Mouse (Mus musculus): Measurements from ENCODE around the gene a. TPM values are rescaled to one million over a fixed set of nuclear protein-coding genes. Genes with fewer than 3 reads are reported as not detected.

a gene
- polyA plus RNA-seq, 1 experiment from 2014 or later: 1.1 TPM

- Histone ChIP-seq H3K36me3 (ENCODE audit: control insufficient read depth, insufficient read depth, low read length) (no peaks in the 10 kb centered on the region), H3K4me2 (ENCODE audit: low read length) (no peak overlapping the region), H3K4me3 (ENCODE audit: low read length) (no peak overlapping the region), H3K27me3 (replicated peaks; ENCODE audit: control insufficient read depth, insufficient read depth, low read length) (no peaks in the 10 kb centered on the region), H3K9ac (ENCODE audit: low read depth, low read length) (no peak overlapping the region), H3K4me1 (ENCODE audit: control insufficient read depth, insufficient read depth, low read depth, low read length) (no peaks in the 10 kb centered on the region), H3K27ac (ENCODE audit: low read depth, low read length) (no peak overlapping the region), H3K9me3 (ENCODE audit: control insufficient read depth, low read length) (no peaks in the 10 kb centered on the region; the same call in 1 of the 2 replicates)
- no peak for ATAC-seq
- 75% methylated on average over 5 of the region's 5 CpGs for WGBS
These were observed 33.5 kb upstream of the a start for GRCm38 (mm10) chr2:154757691-154758090.

GRCm38 (mm10) chr2:154758454-154758853, 32.7 kb upstream of the a start:
- Histone ChIP-seq H3K27me3 (replicated peaks; ENCODE audit: control insufficient read depth, insufficient read depth, low read length) (no peaks in the 10 kb centered on the region), H3K9me3 (ENCODE audit: control insufficient read depth, low read length) (no peaks in the 10 kb centered on the region; the same call in 1 of the 2 replicates), H3K4me3 (ENCODE audit: low read length) (no peak overlapping the region), H3K27ac (ENCODE audit: low read depth, low read length) (no peak overlapping the region), H3K4me1 (ENCODE audit: control insufficient read depth, insufficient read depth, low read depth, low read length) (no peaks in the 10 kb centered on the region), H3K36me3 (ENCODE audit: control insufficient read depth, insufficient read depth, low read length) (no peaks in the 10 kb centered on the region), H3K4me2 (ENCODE audit: low read length) (no peak overlapping the region), H3K9ac (ENCODE audit: low read depth, low read length) (no peak overlapping the region)
- 93% methylated on average over 1 of the region's 1 CpGs for WGBS
- ATAC-seq: no peak

- H3K4me2 ChIP-seq (ENCODE audit: low read length): no peak overlapping the region
- no peak for ATAC-seq
- H3K9ac ChIP-seq (ENCODE audit: low read depth, low read length): no peak overlapping the region
- no peaks in the 10 kb centered on the region for H3K4me1 ChIP-seq (ENCODE audit: control insufficient read depth, insufficient read depth, low read depth, low read length)
- no peak overlapping the region for H3K4me3 ChIP-seq (ENCODE audit: low read length)
- 82% methylated on average over 3 of the region's 3 CpGs for WGBS
- no peaks in the 10 kb centered on the region for H3K36me3 ChIP-seq (ENCODE audit: control insufficient read depth, insufficient read depth, low read length)
- H3K9me3 ChIP-seq (ENCODE audit: control insufficient read depth, low read length): no peaks in the 10 kb centered on the region; the same call in 1 of the 2 replicates
- H3K27me3 ChIP-seq (replicated peaks; ENCODE audit: control insufficient read depth, insufficient read depth, low read length): no peaks in the 10 kb centered on the region
- no peak overlapping the region for H3K27ac ChIP-seq (ENCODE audit: low read depth, low read length)
These were observed 28.0 kb upstream of the a start for GRCm38 (mm10) chr2:154763226-154763625.

GRCm38 (mm10) chr2:154764828-154765497, 26.2 kb upstream of the a start:
- 82% methylated on average over 9 of the region's 9 CpGs for WGBS
- no peak for ATAC-seq

GRCm38 (mm10) chr2:154765554-154766008, 25.6 kb upstream of the a start:
- 84% methylated on average over 8 of the region's 8 CpGs for WGBS
- ATAC-seq: no peak
- no peaks in the 10 kb centered on the region for H3K4me1 ChIP-seq (ENCODE audit: control insufficient read depth, insufficient read depth, low read depth, low read length)

More at GRCm38 (mm10) chr2:154764828-154765497, 26.2 kb upstream of the a start:
- Histone ChIP-seq H3K4me2 (ENCODE audit: low read length) (no peak overlapping the region), H3K27ac (ENCODE audit: low read depth, low read length) (no peak overlapping the region), H3K9ac (ENCODE audit: low read depth, low read length) (no peak overlapping the region), H3K36me3 (ENCODE audit: control insufficient read depth, insufficient read depth, low read length) (no peaks in the 10 kb centered on the region), H3K4me1 (ENCODE audit: control insufficient read depth, insufficient read depth, low read depth, low read length) (no peaks in the 10 kb centered on the region), H3K27me3 (replicated peaks; ENCODE audit: control insufficient read depth, insufficient read depth, low read length) (no peaks in the 10 kb centered on the region), H3K9me3 (ENCODE audit: control insufficient read depth, low read length) (no peaks in the 10 kb centered on the region; the same call in 1 of the 2 replicates), H3K4me3 (ENCODE audit: low read length) (no peak overlapping the region)

GRCm38 (mm10) chr2:154767051-154767450, 24.2 kb upstream of the a start:
- 86% methylated on average over 6 of the region's 6 CpGs for WGBS
- no peak overlapping the region for H3K4me2 ChIP-seq (ENCODE audit: low read length)
- H3K9me3 ChIP-seq (ENCODE audit: control insufficient read depth, low read length): no peaks in the 10 kb centered on the region
- H3K27ac ChIP-seq (ENCODE audit: low read depth, low read length): no peak overlapping the region
- no peak for ATAC-seq
- H3K36me3 ChIP-seq (ENCODE audit: control insufficient read depth, insufficient read depth, low read length): no peaks in the 10 kb centered on the region
- no peak overlapping the region for H3K9ac ChIP-seq (ENCODE audit: low read depth, low read length)
- no peak overlapping the region for H3K4me3 ChIP-seq (ENCODE audit: low read length)
- no peaks in the 10 kb centered on the region for H3K4me1 ChIP-seq (ENCODE audit: control insufficient read depth, insufficient read depth, low read depth, low read length)
- H3K27me3 ChIP-seq (replicated peaks; ENCODE audit: control insufficient read depth, insufficient read depth, low read length): no peaks in the 10 kb centered on the region

More at GRCm38 (mm10) chr2:154765554-154766008, 25.6 kb upstream of the a start:
- no peaks in the 10 kb centered on the region; the same call in 1 of the 2 replicates for H3K9me3 ChIP-seq (ENCODE audit: control insufficient read depth, low read length)
- no peak overlapping the region for H3K9ac ChIP-seq (ENCODE audit: low read depth, low read length)
- H3K27ac ChIP-seq (ENCODE audit: low read depth, low read length): no peak overlapping the region
- H3K4me2 ChIP-seq (ENCODE audit: low read length): no peak overlapping the region
- no peaks in the 10 kb centered on the region for H3K36me3 ChIP-seq (ENCODE audit: control insufficient read depth, insufficient read depth, low read length)
- H3K27me3 ChIP-seq (replicated peaks; ENCODE audit: control insufficient read depth, insufficient read depth, low read length): no peaks in the 10 kb centered on the region
- no peak overlapping the region for H3K4me3 ChIP-seq (ENCODE audit: low read length)

- no peak within 1 kb of the TSS for H3K27ac ChIP-seq (ENCODE audit: low read depth, low read length)
- H3K36me3 ChIP-seq (ENCODE audit: control insufficient read depth, insufficient read depth, low read length): no peaks in the 10 kb centered on the region
- no peak within 1 kb of the TSS for H3K4me2 ChIP-seq (ENCODE audit: low read length)
- no peaks in the 10 kb centered on the region for H3K9me3 ChIP-seq (ENCODE audit: control insufficient read depth, low read length)
- no peaks in the 10 kb centered on the region for H3K27me3 ChIP-seq (replicated peaks; ENCODE audit: control insufficient read depth, insufficient read depth, low read length)
- ATAC-seq: no peak
- H3K4me1 ChIP-seq (ENCODE audit: control insufficient read depth, insufficient read depth, low read depth, low read length): no peaks in the 10 kb centered on the region
- no peak within 1 kb of the TSS for H3K9ac ChIP-seq (ENCODE audit: low read depth, low read length)
- H3K4me3 ChIP-seq (ENCODE audit: low read length): no peak within 1 kb of the TSS
These were observed 21.3 kb upstream of the a start, which contains the start of gene Gm14214 for GRCm38 (mm10) chr2:154769930-154770329. Gene Gm14214 (minus strand): TSS chr2:154770030.

- 78% methylated on average over 8 of the region's 8 CpGs for WGBS
- no peak overlapping the region for H3K27ac ChIP-seq (ENCODE audit: low read depth, low read length)
- no peaks in the 10 kb centered on the region for H3K9me3 ChIP-seq (ENCODE audit: control insufficient read depth, low read length)
- H3K27me3 ChIP-seq (replicated peaks; ENCODE audit: control insufficient read depth, insufficient read depth, low read length): no peaks in the 10 kb centered on the region
- no peak for ATAC-seq
- no peaks in the 10 kb centered on the region for H3K4me1 ChIP-seq (ENCODE audit: control insufficient read depth, insufficient read depth, low read depth, low read length)
- no peaks in the 10 kb centered on the region for H3K36me3 ChIP-seq (ENCODE audit: control insufficient read depth, insufficient read depth, low read length)
- no peak overlapping the region for H3K4me2 ChIP-seq (ENCODE audit: low read length)
- H3K4me3 ChIP-seq (ENCODE audit: low read length): no peak overlapping the region
- no peak overlapping the region for H3K9ac ChIP-seq (ENCODE audit: low read depth, low read length)
These were observed 19.6 kb upstream of the a start for GRCm38 (mm10) chr2:154771604-154772003.

- Histone ChIP-seq H3K27ac (ENCODE audit: low read depth, low read length) (no peak overlapping the region), H3K9me3 (ENCODE audit: control insufficient read depth, low read length) (no peaks in the 10 kb centered on the region), H3K27me3 (replicated peaks; ENCODE audit: control insufficient read depth, insufficient read depth, low read length) (no peaks in the 10 kb centered on the region), H3K36me3 (ENCODE audit: control insufficient read depth, insufficient read depth, low read length) (no peaks in the 10 kb centered on the region), H3K4me3 (ENCODE audit: low read length) (no peak overlapping the region), H3K4me1 (ENCODE audit: control insufficient read depth, insufficient read depth, low read depth, low read length) (no peaks in the 10 kb centered on the region), H3K4me2 (ENCODE audit: low read length) (no peak overlapping the region), H3K9ac (ENCODE audit: low read depth, low read length) (no peak overlapping the region)
- 81% methylated on average over 1 of the region's 1 CpGs for WGBS
- ATAC-seq: no peak
These were observed 17.2 kb upstream of the a start for GRCm38 (mm10) chr2:154774032-154774431.
